Mouse (Mus musculus): Measurements from ENCODE around the gene Rptor.

Gene Rptor

DNA sequence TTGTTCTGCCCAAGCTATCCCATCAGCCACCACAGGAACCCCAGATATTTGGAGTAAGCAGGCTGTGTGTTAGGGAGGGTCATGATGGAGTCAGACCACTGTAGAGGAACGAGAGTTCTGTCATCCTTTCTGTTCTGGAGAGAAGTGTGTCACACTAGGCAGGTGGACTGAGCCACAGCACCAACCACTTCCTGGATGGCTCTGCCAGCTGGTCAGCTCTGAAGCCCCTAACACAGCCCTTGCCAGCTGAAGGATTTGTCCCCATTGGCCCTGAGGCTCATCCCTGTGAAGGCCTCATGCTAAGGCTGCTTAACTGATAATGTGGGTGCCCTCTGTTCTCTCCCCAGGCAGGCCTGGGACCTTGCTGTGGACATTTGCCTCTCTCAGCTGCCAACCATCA lies 208.9 kb downstream of the Rptor start:
- DNase-seq (ENCODE audit: low read depth) = no peak

DNA sequence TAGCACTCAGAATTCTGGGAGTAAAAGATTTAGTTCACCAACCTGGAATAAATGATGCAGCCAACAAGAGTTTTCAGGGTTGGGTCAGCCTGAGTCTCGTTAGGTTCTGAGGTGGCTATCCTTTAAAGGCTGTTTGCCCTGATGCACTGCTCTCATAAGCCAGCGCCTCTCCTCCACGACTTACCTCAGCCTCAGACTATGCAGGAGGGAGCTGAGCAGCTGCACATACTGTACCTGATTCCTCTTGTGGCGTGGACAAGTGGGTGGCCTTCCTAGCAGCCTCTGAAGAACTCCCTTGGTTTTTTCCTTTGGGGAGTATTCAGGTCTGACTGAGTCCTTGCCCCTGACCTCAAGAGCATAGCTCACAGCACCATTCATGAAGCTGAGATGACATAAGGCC lies 209.4 kb downstream of the Rptor start:
- DNase-seq (ENCODE audit: low read depth) = no peak

DNA sequence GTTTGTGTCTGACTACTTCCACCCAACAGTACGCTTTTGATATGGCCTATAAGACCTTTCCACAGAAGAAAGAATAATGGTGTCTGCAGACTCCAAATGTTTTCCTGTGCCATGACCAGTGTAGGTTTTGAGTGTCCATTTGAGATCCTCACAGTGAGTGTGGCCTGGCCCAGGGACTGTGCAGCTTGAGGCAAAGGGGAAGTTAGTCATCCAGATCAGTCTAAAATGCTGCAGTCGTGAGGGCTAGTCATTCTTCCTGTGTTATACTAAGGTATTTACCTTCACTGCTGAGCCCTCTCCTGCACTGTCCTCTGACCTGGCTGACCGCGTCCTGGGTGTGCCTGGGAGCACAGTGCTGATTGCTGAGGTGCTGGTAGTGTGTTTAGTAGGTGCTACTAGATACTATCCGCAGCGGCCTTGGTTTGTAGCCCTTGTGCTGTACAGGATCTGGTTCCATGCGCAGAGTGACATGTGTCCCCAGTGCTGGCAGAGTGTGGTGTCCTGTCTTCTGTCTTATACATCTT lies 211.4 kb downstream of the Rptor start:
- DNase-seq (ENCODE audit: low read depth) = no peak

DNA sequence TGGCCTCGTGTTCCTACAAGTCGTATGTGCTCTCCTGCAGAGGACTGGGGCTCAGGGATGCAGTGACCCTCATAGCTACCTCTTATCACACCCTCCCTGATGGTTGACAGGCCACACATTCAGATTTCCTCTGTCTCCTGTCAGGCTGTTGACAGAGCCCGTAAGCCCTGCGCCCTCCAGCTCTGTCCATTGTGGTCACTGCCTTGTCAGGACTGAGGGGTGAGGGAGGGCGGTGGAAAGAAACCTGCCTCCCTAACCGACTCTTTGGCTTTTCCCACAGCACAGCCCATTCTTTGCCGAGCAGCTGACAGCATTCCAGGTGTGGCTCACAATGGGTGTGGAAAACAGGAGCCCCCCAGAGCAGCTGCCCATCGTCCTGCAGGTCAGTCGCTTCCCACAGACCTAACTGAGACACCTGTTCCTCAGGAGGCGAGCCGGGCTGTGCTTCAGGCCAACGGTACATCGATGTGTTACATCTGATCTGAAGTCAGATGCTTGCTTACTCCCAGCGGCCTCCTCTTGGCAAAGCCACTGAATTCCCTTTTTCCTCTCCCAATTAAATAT lies 214.2 kb downstream of the Rptor start:
- no peak for DNase-seq (ENCODE audit: low read depth)

DNA sequence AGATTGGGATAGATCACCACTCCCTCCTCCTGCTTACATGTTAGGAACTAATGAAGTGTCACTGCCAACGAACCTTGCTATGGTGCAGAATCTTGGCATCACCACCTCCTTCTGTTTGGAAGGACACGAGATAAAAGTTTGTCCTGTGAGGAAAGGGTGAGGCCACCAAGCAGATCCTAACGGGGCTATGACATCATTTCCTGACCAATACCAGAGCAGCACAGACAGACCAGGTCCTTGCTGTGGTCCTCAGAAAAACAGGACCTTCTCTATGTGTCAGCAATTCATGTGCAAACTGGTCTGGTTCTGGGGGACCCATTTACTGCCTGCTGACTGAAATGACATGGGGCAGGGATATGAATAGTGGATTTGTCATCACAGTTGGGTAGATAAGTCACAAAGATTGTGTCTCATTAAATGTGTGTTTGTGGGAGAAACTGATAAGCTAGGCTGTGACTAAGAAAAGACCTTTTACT lies 214.7 kb downstream of the Rptor start:
- no peak for DNase-seq (ENCODE audit: low read depth)

DNA sequence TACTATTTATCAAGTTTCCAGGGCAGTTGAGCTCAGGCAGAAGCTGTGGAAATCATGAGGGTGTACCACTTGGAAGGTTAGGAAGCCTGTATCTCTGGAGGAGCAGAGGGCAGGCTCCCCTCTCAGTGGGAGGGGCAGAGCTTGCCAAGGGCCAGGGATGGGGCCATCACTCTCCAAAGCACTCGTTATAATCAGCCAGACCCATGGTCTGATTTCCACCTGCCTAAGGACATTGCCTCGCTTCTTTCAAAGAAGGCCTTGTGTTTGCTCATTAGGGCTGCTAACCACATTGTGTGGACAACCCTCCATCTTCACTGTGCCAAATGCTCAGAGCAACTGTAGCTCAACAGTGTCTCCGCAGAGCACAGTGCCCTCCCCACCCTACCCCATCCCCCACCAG lies 215.2 kb downstream of the Rptor start:
- DNase-seq (ENCODE audit: low read depth) = no peak

DNA sequence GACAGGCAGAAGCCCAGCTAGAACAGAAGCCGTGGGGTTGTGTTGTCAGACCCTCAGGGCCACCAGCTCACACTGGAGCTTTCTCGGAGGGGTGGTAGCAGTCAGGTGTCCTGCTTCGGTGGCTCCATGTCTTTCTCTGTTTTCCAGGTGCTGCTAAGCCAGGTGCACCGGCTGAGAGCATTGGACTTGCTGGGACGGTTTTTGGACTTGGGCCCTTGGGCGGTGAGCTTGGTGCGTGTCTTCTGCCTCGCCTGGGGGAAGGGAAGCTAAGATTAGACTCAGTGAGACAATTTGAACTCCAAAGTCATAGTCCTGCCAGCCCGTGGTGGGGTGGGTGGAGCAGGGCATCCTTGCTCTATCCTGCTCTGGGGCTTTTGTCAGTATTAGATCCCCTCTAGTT lies 218.8 kb downstream of the Rptor start:
- no peak for DNase-seq (ENCODE audit: low read depth)

DNA sequence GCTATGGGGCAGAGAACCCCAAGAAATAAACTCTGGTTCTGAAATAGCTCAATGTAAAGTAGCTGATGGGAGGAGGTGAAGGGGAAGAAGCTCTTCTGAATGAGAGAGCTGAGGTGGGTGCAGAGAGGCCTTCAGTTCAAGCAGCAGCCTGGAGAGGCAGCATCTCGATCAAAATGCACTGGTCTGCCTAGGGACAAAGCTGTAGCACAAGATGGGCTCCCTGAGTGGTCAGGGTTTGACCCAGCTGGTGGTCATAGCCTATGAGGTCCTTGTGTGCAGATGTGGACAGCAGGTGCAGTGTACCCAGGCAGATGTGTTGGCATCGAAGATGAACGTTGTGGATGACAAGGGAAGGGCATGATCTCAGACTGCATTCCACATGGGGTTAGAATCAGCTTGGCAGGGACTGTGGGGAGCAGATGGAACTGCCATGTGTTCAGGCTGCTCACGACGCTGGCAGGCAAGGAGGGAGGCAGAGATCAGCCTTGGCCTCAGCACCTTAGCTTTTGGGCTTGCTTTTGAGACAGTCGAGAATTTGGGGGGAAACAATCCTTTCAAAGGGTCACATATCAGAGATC lies 221.5 kb downstream of the Rptor start:
- DNase-seq (ENCODE audit: low read depth) = no peak

DNA sequence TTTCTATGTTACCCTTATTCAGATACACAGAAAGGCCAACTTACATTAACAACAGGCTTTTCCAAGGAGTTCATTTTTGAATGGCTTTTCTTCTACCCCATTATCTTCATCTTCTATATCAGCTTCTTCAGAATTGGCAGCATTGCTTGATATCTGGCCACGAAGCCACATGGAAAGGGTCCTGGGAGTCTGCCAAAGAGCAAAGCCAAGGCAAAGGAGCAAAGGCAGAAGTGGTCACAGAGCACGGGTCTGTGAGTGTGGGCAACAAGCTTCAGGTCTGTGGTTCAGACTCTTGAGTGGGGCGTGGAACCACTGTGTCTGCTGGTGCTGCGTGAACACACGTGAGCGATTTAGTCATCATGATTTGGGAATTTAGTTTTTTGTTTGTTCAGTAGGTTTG lies 223.1 kb downstream of the Rptor start:
- no peak for DNase-seq (ENCODE audit: low read depth)

DNA sequence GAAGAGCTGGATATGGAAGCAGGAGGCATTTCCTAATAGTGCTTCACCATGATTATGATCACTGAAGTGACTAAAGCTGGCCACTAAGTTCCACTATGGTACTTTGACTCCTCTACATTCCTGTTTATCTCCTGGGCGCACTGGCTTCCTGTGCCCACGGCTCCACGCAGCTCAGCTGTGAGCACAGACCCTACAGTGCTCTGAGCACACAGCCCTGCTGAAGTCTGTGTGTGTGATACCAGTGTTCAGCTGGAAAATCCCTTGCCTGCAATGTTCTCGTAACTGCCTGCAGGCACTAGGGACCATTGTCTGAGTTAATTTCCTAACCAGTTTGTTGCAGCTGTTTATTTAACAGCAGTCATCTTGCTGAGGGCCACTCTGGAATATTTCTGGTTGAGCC lies 223.5 kb downstream of the Rptor start:
- DNase-seq (ENCODE audit: low read depth) = no peak

DNA sequence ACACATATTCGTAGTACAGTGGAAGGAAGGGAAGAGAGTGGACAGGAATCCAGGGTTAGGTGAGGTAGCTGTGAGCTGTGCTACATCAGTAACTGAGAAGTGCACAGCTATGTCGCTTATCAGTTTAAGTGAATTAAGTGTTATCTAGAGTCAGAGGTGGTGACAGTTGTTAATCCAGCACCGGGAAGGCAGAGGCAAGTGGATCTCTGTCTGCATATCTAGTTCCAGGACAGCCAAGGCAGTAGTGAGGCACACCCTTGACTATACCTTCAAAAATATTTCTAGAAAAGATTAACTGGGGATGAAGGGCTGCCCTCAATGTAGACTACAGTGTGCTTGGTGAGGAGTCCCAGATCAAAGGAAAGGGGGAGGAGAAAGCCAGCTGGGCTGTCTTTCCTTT lies 226.4 kb downstream of the Rptor start:
- DNase-seq (ENCODE audit: low read depth) = no peak

DNA sequence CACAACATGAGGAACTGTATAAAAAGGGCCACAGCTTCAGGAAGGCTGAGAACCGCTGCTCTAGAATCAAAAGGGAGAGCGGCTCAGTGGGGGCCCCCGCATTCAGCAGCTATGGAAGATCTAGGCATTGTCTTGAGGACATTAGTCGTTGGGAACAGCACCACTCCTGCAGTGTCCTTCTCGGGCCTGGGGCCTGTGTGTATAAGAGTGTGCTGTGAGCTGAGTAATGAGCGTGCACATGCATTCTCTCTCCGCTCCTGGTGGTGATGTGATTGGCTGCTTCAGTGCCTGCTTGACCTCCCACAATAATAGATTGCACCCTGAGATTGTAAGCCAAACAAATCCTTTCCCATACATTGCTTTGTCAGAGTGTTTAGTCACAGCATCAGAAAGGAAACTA lies 229.0 kb downstream of the Rptor start:
- DNase-seq (ENCODE audit: low read depth) = no peak

DNA sequence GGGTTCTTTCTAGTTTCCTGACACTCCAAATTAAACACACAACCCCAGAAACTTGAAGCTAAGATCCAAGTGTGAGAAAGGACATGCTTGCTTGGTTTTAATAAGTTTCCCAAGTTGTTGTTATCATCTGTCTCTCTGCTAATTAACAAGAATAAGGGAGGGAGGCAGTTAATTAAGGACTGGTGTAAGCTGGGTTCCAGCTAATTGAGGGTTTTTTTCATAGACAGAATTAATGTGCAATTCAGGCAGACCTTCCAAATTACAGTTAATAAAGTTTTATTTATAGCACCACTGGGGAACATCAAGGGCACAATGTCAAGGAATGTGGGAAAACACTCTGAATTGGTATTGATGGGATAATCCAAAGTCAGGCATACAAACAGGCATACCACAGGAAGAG lies 230.6 kb downstream of the Rptor start:
- DNase-seq (ENCODE audit: low read depth) = no peak

DNA sequence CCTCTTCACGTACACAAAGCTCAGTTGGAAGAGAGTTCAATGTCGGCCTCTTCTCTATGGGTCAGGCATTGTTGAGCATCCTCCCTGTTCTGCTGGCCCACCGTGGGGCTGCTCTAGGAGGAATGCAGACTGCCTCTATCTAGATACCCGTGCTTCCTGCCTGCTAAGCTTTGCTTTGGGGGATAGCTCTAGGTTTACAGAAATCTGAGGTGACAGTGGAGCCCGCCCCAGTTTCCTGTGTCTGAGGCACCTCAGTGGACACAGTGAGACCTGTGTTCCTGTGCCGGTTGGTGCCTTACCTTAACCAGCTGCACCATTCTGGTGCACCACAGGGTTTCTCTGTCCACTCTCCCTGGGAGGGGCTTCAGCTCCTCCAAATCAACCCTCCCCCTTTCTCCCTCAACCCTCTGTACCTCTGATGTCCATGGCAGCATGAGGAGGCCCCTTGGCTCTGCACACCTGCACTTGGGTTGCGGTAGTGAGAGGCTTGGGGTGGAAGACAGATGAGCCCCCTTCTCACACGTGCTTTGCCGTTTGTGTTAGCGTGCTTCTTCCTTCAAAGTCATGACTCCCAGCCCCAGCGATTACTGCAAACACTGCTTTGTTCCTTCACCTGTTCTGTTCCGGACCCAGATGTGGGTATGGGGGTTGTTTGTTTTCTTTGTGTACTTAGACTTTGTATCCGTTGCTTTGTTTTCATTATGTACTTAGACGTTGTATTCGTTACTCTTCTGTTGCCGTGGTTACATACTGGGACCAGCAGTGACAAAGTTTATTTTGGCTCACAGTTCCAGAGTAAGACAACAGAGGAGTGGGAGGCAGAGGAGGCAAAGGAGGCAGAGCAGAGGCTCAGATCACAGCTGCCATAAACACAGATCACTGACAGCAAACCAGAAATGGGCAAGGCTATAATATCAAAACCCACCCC lies 231.4 kb downstream of the Rptor start:
- no peak for DNase-seq (ENCODE audit: low read depth)

DNA sequence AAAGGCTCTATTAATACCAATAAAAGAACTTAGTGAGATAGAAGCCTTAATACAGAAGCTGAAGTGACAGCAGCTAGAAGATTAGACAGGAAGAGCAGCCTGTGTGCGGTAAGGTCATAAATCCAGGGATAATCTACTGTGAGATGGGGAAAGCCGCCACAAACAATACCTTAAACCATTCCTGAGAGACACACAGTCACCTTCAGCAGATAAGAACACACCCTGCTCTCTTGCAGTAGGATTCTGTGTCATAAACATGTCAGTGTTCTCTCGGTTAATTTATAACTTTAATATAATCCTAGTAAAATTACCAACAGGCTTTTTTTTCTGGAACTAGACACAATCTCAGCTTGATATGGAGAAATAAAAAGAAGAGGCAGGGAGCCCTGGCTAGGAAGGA lies 233.6 kb downstream of the Rptor start:
- DNase-seq (ENCODE audit: low read depth) = no peak

DNA sequence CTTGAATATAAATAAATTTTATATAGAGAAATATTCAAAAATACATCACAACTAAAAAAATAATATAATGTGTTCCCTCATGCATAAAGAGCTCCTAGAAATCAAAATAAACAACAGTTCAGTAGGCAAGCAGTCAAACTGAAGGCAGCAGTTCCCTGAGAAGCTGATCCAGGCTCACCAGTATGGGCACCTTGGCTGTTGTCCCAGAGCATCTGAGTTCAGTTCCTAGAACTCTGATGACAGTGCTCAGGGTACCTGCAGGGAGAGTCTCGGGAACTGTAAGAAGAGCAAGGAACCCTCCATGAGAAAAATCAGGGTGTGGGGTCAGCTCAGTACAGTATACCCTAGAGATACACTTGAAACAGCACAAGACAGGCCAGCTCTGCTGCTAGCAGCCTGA lies 235.1 kb downstream of the Rptor start:
- no peak for DNase-seq (ENCODE audit: low read depth)

DNA sequence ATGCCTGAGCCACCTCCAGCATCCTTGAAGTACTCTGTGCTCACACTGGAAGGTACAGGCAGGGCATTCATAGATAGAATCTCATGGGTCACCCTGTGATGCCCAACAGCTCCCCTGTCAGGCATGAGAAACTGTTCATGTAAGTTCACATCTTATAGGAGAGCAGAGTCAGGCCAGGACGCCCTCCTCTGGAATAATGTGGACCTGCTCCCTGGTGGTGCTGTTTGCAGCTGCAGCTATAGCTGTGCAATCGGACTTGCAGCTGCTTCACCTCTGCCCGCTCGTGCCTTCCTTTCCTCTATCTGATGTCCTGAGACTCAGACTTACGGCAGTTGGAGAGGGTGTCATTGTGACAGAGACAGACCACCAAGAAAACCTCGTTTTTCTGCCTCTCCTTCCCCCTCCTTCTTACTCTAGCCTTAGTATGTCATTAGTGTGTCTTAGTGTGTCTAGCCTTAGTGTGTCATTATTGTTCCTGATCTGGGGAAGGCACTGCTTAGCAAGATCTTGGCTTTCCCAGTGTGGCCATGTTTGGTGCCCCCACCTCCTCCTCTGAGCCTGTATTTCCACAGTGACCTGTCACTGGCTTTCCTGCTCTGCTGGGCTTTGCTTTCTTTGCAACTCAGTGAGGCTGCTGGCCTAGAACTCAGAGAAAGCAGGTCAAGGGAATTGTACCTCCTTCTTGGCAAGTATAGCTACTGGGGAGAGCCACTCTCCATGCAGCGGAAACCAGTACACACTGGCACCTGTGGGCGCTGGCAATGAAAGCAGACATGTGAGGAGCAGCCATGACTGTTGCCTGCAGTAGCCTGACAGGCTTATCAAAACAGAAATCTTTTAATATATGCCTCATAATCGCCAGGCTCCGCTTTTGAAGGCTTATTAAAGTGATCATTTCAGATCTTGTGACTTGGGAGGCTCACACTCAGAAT lies 237.0 kb downstream of the Rptor start:
- DNase-seq (ENCODE audit: low read depth) = no peak

DNA sequence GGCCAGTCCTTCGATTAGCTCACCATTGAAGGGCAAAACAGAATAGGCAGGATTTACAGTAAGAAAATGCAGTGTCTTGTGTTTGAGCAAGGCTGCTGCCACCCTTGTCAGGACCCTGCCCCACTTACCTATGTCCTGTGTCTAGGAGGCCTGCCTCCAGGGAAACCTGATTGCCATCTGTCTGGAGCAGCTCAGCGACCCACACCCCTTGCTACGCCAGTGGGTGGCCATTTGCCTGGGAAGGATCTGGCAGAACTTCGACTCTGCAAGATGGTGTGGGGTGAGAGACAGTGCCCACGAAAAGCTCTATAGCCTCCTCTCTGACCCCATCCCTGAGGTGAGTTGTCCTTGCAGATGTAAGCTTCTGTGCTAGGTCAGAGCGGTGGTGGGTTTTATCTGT lies 243.9 kb downstream of the Rptor start:
- no peak for DNase-seq (ENCODE audit: low read depth)

DNA sequence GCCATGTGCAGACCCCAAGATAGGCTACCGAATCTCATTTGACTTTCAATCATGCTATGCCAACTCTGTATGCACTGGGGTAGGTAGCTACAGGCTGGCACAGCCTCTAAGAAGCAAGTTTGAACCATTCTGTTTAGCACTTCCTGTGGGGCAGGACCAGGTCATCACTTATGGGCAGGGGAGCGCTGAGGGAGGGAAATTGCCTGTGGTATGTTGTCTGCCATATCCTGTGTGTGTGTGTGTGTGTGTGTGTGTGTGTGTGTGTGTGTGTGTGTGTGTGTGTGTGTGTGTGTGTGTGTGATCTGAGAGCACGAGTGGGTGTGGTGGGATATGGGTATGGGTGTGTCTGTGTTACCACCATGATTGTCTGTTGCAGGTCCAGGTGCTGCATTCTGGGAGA lies 244.4 kb downstream of the Rptor start:
- DNase-seq (ENCODE audit: low read depth) = no peak

DNA sequence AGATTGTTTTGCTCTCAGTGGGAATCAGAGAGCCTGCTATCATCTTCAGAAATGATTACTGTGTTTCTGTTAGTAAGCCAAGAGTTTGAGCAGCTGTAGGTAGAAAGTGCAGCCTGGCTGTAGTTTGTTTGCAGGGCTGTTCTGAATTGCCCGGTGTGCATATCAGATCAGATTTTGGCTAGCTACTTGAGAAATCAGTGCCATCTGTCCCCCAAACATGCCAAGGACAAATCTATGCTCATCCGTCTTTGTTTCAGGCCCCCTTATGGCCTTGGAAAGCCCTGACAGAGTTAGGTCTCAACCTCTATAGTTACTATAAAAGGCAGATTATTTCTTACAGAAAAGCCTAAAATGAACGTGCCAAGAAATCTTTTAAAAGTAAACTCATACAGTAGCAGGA lies 244.9 kb downstream of the Rptor start:
- no peak for DNase-seq (ENCODE audit: low read depth)

DNA sequence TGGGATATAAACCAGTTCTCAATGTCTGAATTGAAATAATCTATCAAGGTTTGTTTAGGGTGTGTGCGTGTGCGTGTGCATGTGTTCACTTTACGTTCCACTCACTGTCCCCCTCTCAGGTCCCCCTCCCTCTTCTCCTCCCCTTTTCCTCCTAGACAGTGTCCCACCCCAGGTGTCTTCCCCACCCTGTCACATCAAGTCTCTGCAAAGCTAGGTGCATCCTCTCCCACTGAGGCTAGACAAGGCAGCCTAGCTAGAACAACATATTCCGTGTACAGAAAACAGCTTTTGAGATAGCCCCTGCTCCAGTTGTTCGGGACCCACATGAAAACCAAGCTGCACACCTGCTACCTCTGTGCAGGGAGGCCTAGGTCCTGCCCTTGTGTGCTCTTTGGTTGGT lies 245.5 kb downstream of the Rptor start:
- no peak for DNase-seq (ENCODE audit: low read depth)

DNA sequence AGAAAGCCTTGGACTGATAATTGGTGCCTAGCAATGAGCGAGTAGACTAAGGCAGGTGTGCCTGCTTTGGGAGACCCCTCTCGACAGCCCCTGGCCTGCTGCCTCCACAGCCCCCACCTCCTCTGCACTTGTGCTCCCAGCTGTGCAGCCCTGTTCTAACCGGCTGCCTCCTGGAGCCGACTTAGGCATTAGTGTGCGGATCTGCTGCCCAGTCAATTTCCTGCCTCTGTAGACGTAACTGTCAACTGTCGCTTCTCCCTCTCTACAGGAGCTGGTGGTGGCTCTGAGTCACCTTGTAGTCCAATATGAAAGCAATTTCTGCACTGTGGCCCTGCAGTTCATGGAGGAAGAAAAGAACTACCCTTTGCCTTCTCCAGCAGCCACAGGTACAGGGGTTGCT lies 253.3 kb downstream of the Rptor start:
- no peak for DNase-seq (ENCODE audit: low read depth)

Data from fibroblast of lung, adult 2 months (primary cell).